Mouse (Mus musculus): ENCODE results near the gene Shisa8. TPM values are rescaled to one million over a fixed set of nuclear protein-coding genes. Genes with fewer than 3 reads are reported as not detected.

The Shisa8 gene
- polyA plus RNA-seq, 1 experiment: 65.4 TPM

DNA sequence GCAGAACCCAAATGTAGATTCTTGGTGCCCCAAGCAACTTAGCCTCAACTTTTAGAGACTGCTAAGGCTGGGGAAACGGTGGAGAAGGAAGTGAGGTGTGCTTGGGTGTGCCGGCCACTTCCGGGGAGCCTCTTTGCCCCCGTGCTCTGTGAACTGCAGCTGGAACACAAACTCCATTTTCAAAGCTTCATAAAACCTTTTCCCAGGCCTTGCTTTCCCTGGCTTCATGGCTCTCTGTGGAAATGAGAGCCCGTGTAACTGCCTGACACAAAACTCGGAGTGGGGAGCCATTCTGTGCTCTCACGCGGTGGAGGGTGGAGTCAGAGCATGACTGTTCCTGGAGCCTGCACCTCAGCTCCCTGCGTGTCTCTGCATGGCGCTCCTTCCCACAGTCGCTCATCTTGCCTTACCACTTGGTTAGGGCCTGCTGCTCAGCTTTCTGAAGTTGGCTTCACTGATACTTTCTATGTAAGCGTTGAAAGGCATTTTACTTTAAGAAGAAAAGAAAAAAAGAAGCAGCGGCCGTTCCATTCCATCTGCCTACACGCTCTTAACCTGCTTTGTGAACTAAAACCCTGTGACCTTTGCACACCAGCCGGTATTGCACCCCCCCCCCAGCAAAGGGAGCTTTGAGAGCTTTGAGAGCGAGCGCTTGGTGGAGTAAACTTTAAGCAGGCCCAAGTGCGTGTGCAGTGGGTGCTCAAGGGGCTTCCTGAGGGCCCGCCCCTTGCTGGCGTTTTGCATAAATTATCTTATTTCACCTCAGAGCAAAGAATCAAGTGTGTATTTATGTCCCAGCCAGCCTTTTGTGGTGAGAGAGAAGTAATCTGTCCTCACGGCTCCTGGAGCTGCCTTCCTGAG, 46.1 kb downstream of the Shisa8 start:
- 62% methylated on average over 22 of the region's 22 CpGs for whole genome bisulfite sequencing
- Histone ChIP-seq H3K4me3 (replicated peaks; ENCODE audit: insufficient read depth, low read depth, low read length) (no peak overlapping the region), H3K4me1 (ENCODE audit: control insufficient read depth, insufficient read depth, low read length) (peaks cover 29% of the 10 kb centered on the region), H3K27ac (ENCODE audit: insufficient read depth, low read length) (no peak overlapping the region), H3K27me3 (ENCODE audit: control insufficient read depth, insufficient read depth, low read length) (no peaks in the 10 kb centered on the region)
- TF ChIP-seq CTCF (IDR thresholded peaks at IDR 0.05; ENCODE audit: borderline replicate concordance, insufficient read depth, low read depth, low read length) (no peak), POLR2A (IDR thresholded peaks at IDR 0.05; ENCODE audit: borderline replicate concordance, insufficient read depth, low read length) (no peak)
- no peak for DNase-seq

DNA sequence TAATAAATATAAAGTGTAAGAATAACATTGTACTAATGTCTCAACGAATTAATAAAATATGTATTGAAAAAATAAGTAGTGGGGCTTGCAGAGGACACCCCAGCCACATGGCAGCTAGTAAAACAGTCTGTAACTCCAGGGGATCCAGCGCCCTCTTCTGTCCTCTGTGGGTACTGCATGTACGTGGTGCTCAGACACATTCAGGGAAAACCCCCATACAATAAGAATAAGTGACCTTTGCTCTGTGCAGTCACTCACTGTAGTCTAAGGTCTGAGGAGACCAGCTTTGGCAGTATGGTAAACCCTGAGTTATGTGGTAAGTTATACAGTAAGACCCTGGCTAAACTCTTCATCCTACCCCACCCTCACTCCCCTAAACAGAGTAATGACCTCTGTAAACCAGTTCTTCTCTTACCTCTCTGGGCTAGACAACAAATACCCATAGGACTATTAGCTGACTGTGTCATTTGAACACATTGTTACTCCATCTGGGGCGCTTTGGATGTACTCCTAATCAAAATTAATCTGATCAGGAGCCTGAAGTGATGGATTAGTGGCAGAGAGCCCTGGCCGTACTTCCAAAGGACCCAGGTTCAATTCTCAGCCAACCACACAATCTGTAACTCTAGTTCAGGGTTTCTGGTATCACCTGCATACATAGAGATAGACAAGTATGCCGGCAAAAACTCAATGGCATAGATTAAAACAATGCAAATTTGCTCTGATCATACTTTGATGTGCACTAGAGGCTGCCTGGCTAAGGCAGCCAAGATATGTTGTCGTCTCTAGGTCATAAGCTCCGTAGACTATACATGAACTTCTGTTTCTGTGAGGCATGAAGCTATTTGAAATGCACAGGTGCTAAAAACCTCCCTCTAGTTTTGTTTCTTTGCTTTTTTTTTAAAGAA, 47.0 kb downstream of the Shisa8 start:
- 49% methylated on average over 8 of the region's 8 CpGs for WGBS
- Histone ChIP-seq H3K4me1 (ENCODE audit: control insufficient read depth, insufficient read depth, low read length) (peaks cover 26% of the 10 kb centered on the region), H3K4me3 (replicated peaks; ENCODE audit: insufficient read depth, low read depth, low read length) (no peak overlapping the region), H3K27ac (ENCODE audit: insufficient read depth, low read length) (no peak overlapping the region), H3K27me3 (ENCODE audit: control insufficient read depth, insufficient read depth, low read length) (no peaks in the 10 kb centered on the region)
- no peak for TF ChIP-seq POLR2A (IDR thresholded peaks at IDR 0.05; ENCODE audit: borderline replicate concordance, insufficient read depth, low read length)
- TF ChIP-seq CTCF (IDR thresholded peaks at IDR 0.05; ENCODE audit: borderline replicate concordance, insufficient read depth, low read depth, low read length): peak; percentile 87
- DNase-seq: peak; percentile 69 to 83

DNA sequence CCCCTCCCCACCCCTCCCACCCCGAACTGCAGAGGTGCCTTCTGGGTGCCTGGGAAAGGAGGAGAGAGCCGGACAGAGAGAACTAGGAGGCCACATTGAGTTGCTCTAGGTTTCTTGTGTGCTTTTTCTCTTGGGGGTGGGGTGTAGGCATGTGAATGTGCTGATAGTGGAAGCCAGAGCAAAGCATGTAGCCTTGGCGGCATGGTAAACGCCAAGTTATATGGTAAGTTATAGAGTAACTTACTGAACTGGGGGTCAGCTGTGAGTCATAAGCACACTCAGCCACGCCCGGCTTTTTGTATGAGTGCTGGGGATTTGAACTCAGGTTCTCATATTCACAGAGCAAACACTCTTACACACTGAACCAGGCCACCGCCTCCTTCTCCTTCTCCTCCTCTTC, 48.1 kb downstream of the Shisa8 start:
- WGBS: 78% methylated on average over 7 of the region's 7 CpGs
- Histone ChIP-seq H3K27me3 (ENCODE audit: control insufficient read depth, insufficient read depth, low read length) (no peaks in the 10 kb centered on the region), H3K27ac (ENCODE audit: insufficient read depth, low read length) (no peak overlapping the region), H3K4me3 (replicated peaks; ENCODE audit: insufficient read depth, low read depth, low read length) (no peak overlapping the region), H3K4me1 (ENCODE audit: control insufficient read depth, insufficient read depth, low read length) (peaks cover 33% of the 10 kb centered on the region)
- no peak for DNase-seq
- no peak for TF ChIP-seq CTCF (IDR thresholded peaks at IDR 0.05; ENCODE audit: borderline replicate concordance, insufficient read depth, low read depth, low read length)

DNA sequence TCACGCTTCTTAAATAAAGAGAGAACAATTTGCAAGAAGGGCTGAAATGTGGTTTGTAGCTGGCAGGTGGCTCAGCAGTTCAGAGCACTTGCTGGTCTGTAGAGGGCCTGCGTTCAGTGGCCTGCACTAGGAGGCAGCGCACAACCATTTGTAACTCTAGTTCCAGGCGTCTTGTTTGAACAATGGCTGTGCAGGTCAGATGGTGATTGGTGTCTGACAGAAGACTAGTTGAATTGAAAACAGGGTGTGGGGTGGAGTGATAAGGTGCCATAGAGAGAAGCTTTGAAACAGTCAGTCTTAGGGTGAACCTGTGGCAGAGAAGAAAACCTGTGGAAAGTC, 48.6 kb downstream of the Shisa8 start:
- TF ChIP-seq CTCF (IDR thresholded peaks at IDR 0.05; ENCODE audit: borderline replicate concordance, insufficient read depth, low read depth, low read length) (peak; percentile 9; the same call in 1 of the 2 replicates), POLR2A (IDR thresholded peaks at IDR 0.05; ENCODE audit: borderline replicate concordance, insufficient read depth, low read length) (no peak)
- no peaks in the 10 kb centered on the region for H3K27me3 ChIP-seq (ENCODE audit: control insufficient read depth, insufficient read depth, low read length)
- H3K27ac ChIP-seq (ENCODE audit: insufficient read depth, low read length): no peak overlapping the region
- no peak for DNase-seq
- peaks cover 34% of the 10 kb centered on the region for H3K4me1 ChIP-seq (ENCODE audit: control insufficient read depth, insufficient read depth, low read length)
- 67% methylated on average over 4 of the region's 4 CpGs for WGBS
- no peak overlapping the region for H3K4me3 ChIP-seq (replicated peaks; ENCODE audit: insufficient read depth, low read depth, low read length)

GRCm38 (mm10) chr15:82163356-82164060, 49.1 kb downstream of the Shisa8 start:
- DNase-seq: no peak
- Histone ChIP-seq H3K4me3 (replicated peaks; ENCODE audit: insufficient read depth, low read depth, low read length) (no peak overlapping the region), H3K27me3 (ENCODE audit: control insufficient read depth, insufficient read depth, low read length) (no peaks in the 10 kb centered on the region), H3K4me1 (ENCODE audit: control insufficient read depth, insufficient read depth, low read length) (peaks cover 35% of the 10 kb centered on the region), H3K27ac (ENCODE audit: insufficient read depth, low read length) (no peak overlapping the region)
- 84% methylated on average over 10 of the region's 10 CpGs for WGBS
- TF ChIP-seq CTCF (IDR thresholded peaks at IDR 0.05; ENCODE audit: borderline replicate concordance, insufficient read depth, low read depth, low read length) (no peak), POLR2A (IDR thresholded peaks at IDR 0.05; ENCODE audit: borderline replicate concordance, insufficient read depth, low read length) (no peak)

DNA sequence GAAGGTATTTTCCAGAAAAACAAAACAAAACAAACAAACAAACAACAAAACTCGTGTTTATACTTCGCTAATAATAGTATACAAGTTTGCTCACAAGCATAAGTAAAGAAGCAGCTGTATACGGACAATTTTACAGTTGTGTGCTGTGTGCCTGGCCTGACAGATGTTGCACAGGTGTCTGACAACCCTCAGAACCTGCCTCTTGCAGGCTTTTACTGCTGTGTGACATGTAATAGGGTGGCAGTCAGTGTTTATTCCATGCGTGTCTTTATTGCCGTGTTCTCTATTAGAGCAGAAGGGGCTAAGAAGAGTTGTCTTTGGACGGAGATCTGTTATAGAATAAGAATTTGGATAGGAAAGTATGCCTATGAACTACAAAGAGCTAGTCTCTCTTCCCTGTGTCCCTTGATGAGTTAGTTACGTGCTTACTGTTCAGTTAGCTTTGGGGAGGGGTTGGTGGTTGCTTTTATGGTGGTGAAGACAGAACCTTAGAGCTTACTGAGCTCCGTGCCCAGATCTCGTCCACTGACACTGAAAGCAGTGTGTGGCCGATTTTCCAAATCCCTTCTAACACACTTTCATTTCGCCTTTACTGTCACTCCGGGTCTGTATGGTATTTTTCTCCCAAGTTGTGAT, 50.5 kb downstream of the Shisa8 start:
- no peak for DNase-seq
- WGBS: 85% methylated on average over 12 of the region's 12 CpGs
- Histone ChIP-seq H3K4me1 (ENCODE audit: control insufficient read depth, insufficient read depth, low read length) (peaks cover 26% of the 10 kb centered on the region), H3K27ac (ENCODE audit: insufficient read depth, low read length) (no peak overlapping the region), H3K27me3 (ENCODE audit: control insufficient read depth, insufficient read depth, low read length) (no peaks in the 10 kb centered on the region), H3K4me3 (replicated peaks; ENCODE audit: insufficient read depth, low read depth, low read length) (no peak overlapping the region)
- TF ChIP-seq POLR2A (IDR thresholded peaks at IDR 0.05; ENCODE audit: borderline replicate concordance, insufficient read depth, low read length) (no peak), CTCF (IDR thresholded peaks at IDR 0.05; ENCODE audit: borderline replicate concordance, insufficient read depth, low read depth, low read length) (no peak)

Data from cerebellum, adult 2 months (tissue).